Mouse (Mus musculus) limb, embryonic 14.5 days (tissue): ENCODE results near the gene Fam186b. TPM values are rescaled to one million over a fixed set of nuclear protein-coding genes. Genes with fewer than 3 reads are reported as not detected.

ENCODE experiments used
- ATAC-seq: fragments of 200-750 bp; cut with Nextera tagmentation; 2 replicates; pipeline ENCODE4 v1.8.0; 2017; ENCODE audit warnings: low read depth, moderate number of reproducible peaks, moderate TSS enrichment; ENCODE audit not compliant: low FRiP score
- DNase-seq: peaks from one replicate; pipeline ENCODE4 v3.0.0-alpha.2; 2015; ENCODE audit warnings: low spot score
- H3K27ac ChIP-seq: fragments of 300-500 bp; sonication (generic); replicated peaks from 2 replicates; pipeline ENCODE4 v1.5.1; 2014; ENCODE audit warnings: low read depth, mild to moderate bottlenecking, low read length, moderate library complexity, mixed read lengths
- H3K27me3 ChIP-seq: fragments of 300-500 bp; sonication (generic); 2 replicates; pipeline ENCODE4 v1.6.1; 2014; ENCODE audit warnings: low read length, mixed read lengths; ENCODE audit not compliant: control insufficient read depth, insufficient read depth
- H3K36me3 ChIP-seq: fragments of 300-500 bp; sonication (generic); 2 replicates; pipeline ENCODE4 v1.6.1; 2014; ENCODE audit warnings: mild to moderate bottlenecking, low read length, moderate library complexity, mixed read lengths; ENCODE audit not compliant: control insufficient read depth, insufficient read depth
- H3K4me1 ChIP-seq: fragments of 300-500 bp; sonication (generic); 2 replicates; pipeline ENCODE4 v1.6.1; 2014; ENCODE audit warnings: antibody characterized with exemption, low read length, mixed read lengths; ENCODE audit not compliant: control insufficient read depth, insufficient read depth
- H3K4me2 ChIP-seq: fragments of 300-500 bp; sonication (generic); replicated peaks from 2 replicates; pipeline ENCODE4 v1.6.1; 2014; ENCODE audit warnings: low read depth, mild to moderate bottlenecking, low read length, moderate library complexity; ENCODE audit not compliant: severe bottlenecking
- H3K4me3 ChIP-seq: fragments of 300-500 bp; sonication (generic); replicated peaks from 2 replicates; pipeline ENCODE4 v1.5.1; 2014; ENCODE audit warnings: low read length
- H3K9ac ChIP-seq: fragments of 300-500 bp; sonication (generic); 2 replicates; pipeline ENCODE4 v1.6.1; 2014; ENCODE audit warnings: mild to moderate bottlenecking, low read depth, low read length, moderate library complexity; ENCODE audit not compliant: severe bottlenecking
- H3K9me3 ChIP-seq: fragments of 300-500 bp; sonication (generic); 2 replicates; pipeline ENCODE4 v1.6.1; 2016; ENCODE audit warnings: low read length; ENCODE audit not compliant: control insufficient read depth
- POLR2A ChIP-seq: fragments of 200-500 bp; IDR thresholded peaks from 2 replicates; pipeline ENCODE4 v1.8.0; 2012; ENCODE audit warnings: inconsistent platforms, mild to moderate bottlenecking, moderate library complexity, borderline replicate concordance; ENCODE audit not compliant: insufficient read depth, insufficient read length; ENCODE audit errors: extremely low read depth
- WGBS: fragments of 180-500 bp; shearing (Covaris S2); extraction: QIAGEN DNeasy Blood & Tissue Kit; methylation state at CpG from one replicate; pipeline ENCODE4 v1.1.7; 2014; 5-methylcytosine and 5-hydroxymethylcytosine counted together
- polyA plus RNA-seq, 2 experiments: library from polyadenylated mRNA; depleted of rRNA in 1 of 2; stranded (reverse) in 1 of 2; unstranded in 1 of 2; fragments of >200 nt; fragmentation: Nextera tagmentation in 1 of 2; extraction: Ambion mirVana in 1 of 2; gene quantifications; 2 replicates each; pipeline versions ENCODE4 v1.2.1 to v1.2.3; 2012 to 2014

Fam186b gene
- polyA plus RNA-seq, 2 experiments, result 0.19 to 0.32 TPM

GRCm38 (mm10) chr15:99225081-99225810 is 70.4 kb downstream of the Fam186b start:
- Histone ChIP-seq H3K27me3 (peaks cover 81% of the 10 kb centered on the region), H3K4me1 (peaks cover 33% of the 10 kb centered on the region), H3K36me3 (no peaks in the 10 kb centered on the region), H3K4me3 (peak overlapping the region; percentile 37), H3K9me3 (no peaks in the 10 kb centered on the region), H3K4me2 (peak overlapping the region; percentile 61), H3K9ac (peak overlapping the region; percentile 41), H3K27ac (no peak overlapping the region)
- 3% methylated on average over 22 of the region's 22 CpGs for WGBS
- ATAC-seq, result peak; percentile 44
- DNase-seq, result peak; percentile 36
- TF ChIP-seq POLR2A, result no peak

- Histone ChIP-seq H3K27me3 (peaks cover 76% of the 10 kb centered on the region), H3K4me1 (peaks cover 33% of the 10 kb centered on the region), H3K27ac (no peak within 1 kb of the TSS)
Measured at GRCm38 (mm10) chr15:99224208-99224911, 71.3 kb downstream of the Fam186b start, which contains the start of gene Kcnh3. TSS of gene Kcnh3 (plus strand) at chr15:99224861.

GRCm38 (mm10) chr15:99223585-99224207 is 72.0 kb downstream of the Fam186b start:
- Histone ChIP-seq H3K9me3 (no peaks in the 10 kb centered on the region), H3K4me1 (peaks cover 33% of the 10 kb centered on the region), H3K27me3 (peaks cover 72% of the 10 kb centered on the region), H3K4me2 (peak overlapping the region; percentile 61), H3K27ac (no peak overlapping the region), H3K36me3 (no peaks in the 10 kb centered on the region), H3K4me3 (peak overlapping the region; percentile 37), H3K9ac (peak overlapping the region; percentile 41; the same call in 1 of the 2 replicates)
- no peak for TF ChIP-seq POLR2A
- ATAC-seq, result no peak
- 0% methylated on average over 41 of the region's 46 CpGs for WGBS
- DNase-seq, result no peak

More at GRCm38 (mm10) chr15:99224208-99224911, 71.3 kb downstream of the Fam186b start, which contains the start of gene Kcnh3:
- H3K9me3 ChIP-seq, result no peaks in the 10 kb centered on the region
- TF ChIP-seq POLR2A, result no peak
- H3K4me3 ChIP-seq, result peak within 1 kb of the TSS; percentile 37
- H3K4me2 ChIP-seq, result peak within 1 kb of the TSS; percentile 61
- 0% methylated on average over 32 of the region's 66 CpGs for WGBS
- DNase-seq (peak; percentile 35), ATAC-seq (peak; percentile 31; the same call in 1 of the 2 replicates)
- peak within 1 kb of the TSS; percentile 41 for H3K9ac ChIP-seq
- H3K36me3 ChIP-seq, result no peaks in the 10 kb centered on the region

- Histone ChIP-seq H3K36me3 (no peaks in the 10 kb centered on the region), H3K27ac (no peak overlapping the region), H3K4me2 (peak overlapping the region; percentile 61), H3K9me3 (no peaks in the 10 kb centered on the region), H3K4me3 (peak overlapping the region; percentile 37), H3K4me1 (peaks cover 33% of the 10 kb centered on the region), H3K27me3 (peaks cover 66% of the 10 kb centered on the region), H3K9ac (peak overlapping the region; percentile 41; the same call in 1 of the 2 replicates)
- TF ChIP-seq POLR2A, result no peak
- DNase-seq (no peak), ATAC-seq (no peak)
- WGBS, result 10% methylated on average over 18 of the region's 18 CpGs
Measured at GRCm38 (mm10) chr15:99222794-99223584, 72.7 kb downstream of the Fam186b start.
